Mouse (Mus musculus): ENCODE measurements around the gene Syce3.

DNA sequence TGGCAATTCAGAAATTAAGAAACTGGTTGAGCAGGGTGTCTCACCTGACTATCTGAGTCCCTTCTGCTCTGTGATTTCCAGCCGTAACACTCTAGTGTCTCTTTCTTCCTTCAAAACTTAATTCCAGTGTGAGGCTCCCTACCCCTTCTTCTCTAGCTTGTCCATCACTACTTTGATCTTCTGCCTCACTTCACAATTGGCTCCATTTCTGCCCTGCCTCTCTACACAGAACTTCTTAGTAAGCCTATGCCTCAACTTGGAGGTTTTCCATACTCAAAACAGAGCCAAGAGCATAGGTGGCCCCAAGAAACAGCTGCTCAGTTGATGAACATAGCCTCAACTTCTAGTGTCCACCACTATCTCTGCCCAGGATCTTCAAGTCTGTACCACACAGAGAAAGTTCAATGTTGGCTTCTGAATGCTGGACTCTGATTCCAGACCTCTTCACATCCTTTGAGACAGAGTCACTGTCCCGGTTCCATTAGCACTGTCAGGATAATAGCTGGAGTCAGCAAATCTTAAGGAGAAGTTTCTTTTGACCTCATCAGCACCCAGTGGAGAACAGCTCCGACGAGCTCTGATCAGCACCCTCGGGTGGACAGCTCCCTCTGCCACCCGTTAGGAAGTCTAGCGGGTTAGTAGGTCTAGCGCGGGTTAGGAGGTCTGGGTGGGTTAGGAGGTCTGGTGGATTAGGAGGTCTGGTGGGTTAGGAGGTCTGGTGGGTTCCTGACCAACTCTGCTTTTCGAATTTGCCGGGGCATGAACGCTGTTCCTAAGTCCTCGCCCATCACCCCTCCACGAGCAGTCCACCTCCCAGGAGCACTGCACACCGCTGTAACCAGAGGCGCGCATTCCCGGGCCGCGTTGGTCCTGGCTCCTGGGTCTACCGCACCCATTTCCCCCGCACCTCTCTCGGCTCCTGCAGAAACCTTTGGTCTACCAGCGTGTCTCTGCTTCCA is 42.9 kb upstream of the Syce3 start:
- no peak for TF ChIP-seq CTCF (conservative IDR thresholded peaks at IDR 0.05; ENCODE audit: insufficient read depth, insufficient read length, low read depth, low read length)
- no peak for TF ChIP-seq POLR2A (IDR thresholded peaks at IDR 0.05; ENCODE audit: low read depth, low read length)
